Comparison of ENCODE assay signal across 21 mouse cellular contexts in the genomic region with DNA sequence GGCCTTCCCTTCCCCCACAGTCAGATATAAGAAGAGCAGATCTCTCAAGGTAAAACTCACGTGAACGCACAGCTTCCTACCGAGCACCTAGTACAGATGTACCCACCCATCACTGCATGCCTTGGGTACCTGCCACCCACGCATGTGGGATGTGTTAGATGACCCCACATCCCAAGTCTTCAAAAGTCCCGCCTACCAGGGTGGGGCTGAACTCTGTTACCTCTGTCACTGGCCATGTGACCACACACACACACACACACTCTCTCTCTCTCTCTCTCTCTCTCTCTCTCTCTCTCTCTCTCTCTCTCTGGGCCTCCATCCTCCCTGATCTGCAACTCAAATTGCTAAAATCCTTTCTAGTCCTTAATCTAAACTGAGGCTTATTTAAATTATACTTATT. TPM values are rescaled to one million over a fixed set of nuclear protein-coding genes. Genes with fewer than 3 reads are reported as not detected.
A peak's percentile ranks its signal among the peaks of the same experiment; 100 is the strongest.
DNase-seq lines count a peak whose midpoint lies in the region; ATAC-seq and TF ChIP-seq lines count a peak whose summit lies in the region.
"Had no signal": no experiment of that assay in that cellular context is flagged by ENCODE, and none has a peak within 500 bp of the region (broad histone marks: within the 10 kb centered on the region; RNA-seq: fewer than 3 reads in every experiment).

No protein-coding gene starts in this region.

- no peak for DNase-seq in kidney, postnatal 0 days (ENCODE audit: low spot score)
- no peak for DNase-seq in kidney, postnatal 25 days
- DNase-seq in 416B (ENCODE audit: low read depth): peak; percentile 25
- no peak for DNase-seq in T-cell, adult 2 months (ENCODE audit: low spot score)
- no peak for DNase-seq in kidney, postnatal 4 days
- DNase-seq in kidney, postnatal 10 days: no peak
- DNase-seq: cerebellum, adult 8-10 months; cerebellum, postnatal 25 days; layer of hippocampus, postnatal 36 days; left cerebral cortex, postnatal 4 days; lung, postnatal 14 days; midbrain, embryonic 14.5 days; right cerebral cortex, postnatal 4 days; thymus, adult 18-20 months; thymus, postnatal 36 days had no signal

- no peak for TF ChIP-seq POLR2A in myocyte (IDR thresholded peaks at IDR 0.05; ENCODE audit: insufficient read length, low read depth)

- TF ChIP-seq CTCF in kidney, postnatal 0 days (IDR thresholded peaks at IDR 0.05; ENCODE audit: low read depth): no peak

- H3K9me3 ChIP-seq in kidney, postnatal 0 days (replicated peaks; ENCODE audit: low read length): no peaks in the 10 kb centered on the region
- H3K9me3 ChIP-seq in intestine, embryonic 15.5 days: no peaks in the 10 kb centered on the region
- H3K9me3 ChIP-seq: forebrain, embryonic 13.5 days; heart, embryonic 13.5 days; hindbrain, embryonic 10.5 days had no signal

- no peaks in the 10 kb centered on the region for H3K27me3 ChIP-seq in kidney, postnatal 0 days (ENCODE audit: insufficient read depth, low read length)
- H3K27me3 ChIP-seq in intestine, embryonic 15.5 days (replicated peaks): no peaks in the 10 kb centered on the region
- no peaks in the 10 kb centered on the region for H3K27me3 ChIP-seq in myocyte (ENCODE audit: control insufficient read depth, insufficient read depth, insufficient read length)
- H3K27me3 ChIP-seq: forebrain, embryonic 13.5 days; heart, embryonic 13.5 days had no signal

- no peak overlapping the region for H3K27ac ChIP-seq in kidney, postnatal 0 days
- H3K27ac ChIP-seq in intestine, embryonic 15.5 days: 0 out of 2 replicates have a peak overlapping the region, but pooled peaks have one; percentile 1
- H3K27ac ChIP-seq: forebrain, embryonic 13.5 days; heart, embryonic 13.5 days; hindbrain, embryonic 10.5 days had no signal

- no peak overlapping the region for H3ac ChIP-seq in myocyte (ENCODE audit: control insufficient read depth, insufficient read length)

- H3K4me3 ChIP-seq in kidney, postnatal 0 days (replicated peaks; ENCODE audit: low read depth, low read length): no peak overlapping the region
- no peak overlapping the region for H3K4me3 ChIP-seq in intestine, embryonic 15.5 days (replicated peaks)
- no peak overlapping the region for H3K4me3 ChIP-seq in myocyte
- H3K4me3 ChIP-seq: forebrain, embryonic 13.5 days; heart, embryonic 13.5 days; hindbrain, embryonic 10.5 days had no signal

- peak; percentile 37 for ATAC-seq in kidney, postnatal 0 days (replicated peaks; ENCODE audit: low FRiP score, low read depth)
- peak; percentile 71 for ATAC-seq in intestine, embryonic 15.5 days
- ATAC-seq: forebrain, embryonic 13.5 days; hindbrain, embryonic 16.5 days had no signal

- 73% methylated on average over 5 of the region's 5 CpGs for WGBS in kidney, postnatal 0 days
- WGBS in intestine, embryonic 15.5 days: 59% methylated on average over 5 of the region's 5 CpGs

- H3K79me2 ChIP-seq in myocyte (ENCODE audit: control insufficient read depth, insufficient read depth): no peaks in the 10 kb centered on the region

- H3K9ac ChIP-seq in kidney, postnatal 0 days (ENCODE audit: low read depth, low read length): no peak overlapping the region
- H3K9ac ChIP-seq in intestine, embryonic 15.5 days: no peak overlapping the region
- H3K9ac ChIP-seq: forebrain, embryonic 13.5 days; heart, embryonic 13.5 days had no signal

- no peak overlapping the region for H3K4me2 ChIP-seq in kidney, postnatal 0 days (ENCODE audit: low read length)
- no peak overlapping the region for H3K4me2 ChIP-seq in intestine, embryonic 15.5 days (replicated peaks)
- no peak overlapping the region for H3K4me2 ChIP-seq in myocyte (ENCODE audit: low read depth)
- H3K4me2 ChIP-seq: forebrain, embryonic 13.5 days; heart, embryonic 13.5 days had no signal

- no peaks in the 10 kb centered on the region for H3K36me3 ChIP-seq in kidney, postnatal 0 days (ENCODE audit: insufficient read depth, low read length)
- H3K36me3 ChIP-seq in intestine, embryonic 15.5 days: no peaks in the 10 kb centered on the region
- H3K36me3 ChIP-seq in myocyte (ENCODE audit: control insufficient read depth, insufficient read depth): no peaks in the 10 kb centered on the region
- H3K36me3 ChIP-seq: heart, embryonic 13.5 days; hindbrain, embryonic 10.5 days had no signal

- H3K4me1 ChIP-seq in kidney, postnatal 0 days (replicated peaks; ENCODE audit: insufficient read depth, low read length): 0 out of 2 replicates have a peak, but pooled peaks cover 2% of the 10 kb centered on the region
- 0 out of 2 replicates have a peak, but pooled peaks cover 4% of the 10 kb centered on the region for H3K4me1 ChIP-seq in intestine, embryonic 15.5 days (replicated peaks)
- H3K4me1 ChIP-seq: forebrain, embryonic 13.5 days had no signal

TF ChIP-seq in myocyte, 11 proteins besides CTCF, POLR2A, EP300 and RAD21:
- TF ChIP-seq MAX (IDR thresholded peaks at IDR 0.05; ENCODE audit: low read depth) (no peak), USF1 (IDR thresholded peaks at IDR 0.05; ENCODE audit: low read depth) (peak; percentile 41)

RNA-seq across cellular contexts. Expression of gene Vegfa, which starts 27.7 kb away (rescaled TPM):
- 6.3 TPM in 2 replicates for polyA plus RNA-seq in kidney, postnatal 0 days (2015; fragmentation: Nextera tagmentation; extraction: Ambion mirVana)
- polyA plus RNA-seq in intestine, embryonic 15.5 days (2015; fragmentation: Nextera tagmentation; extraction: Ambion mirVana): 3.6 and 4.7 TPM in 2 replicates
- polyA plus RNA-seq in myocyte (2012; fragmentation: generic; extraction: Trizol): 177 TPM

Comparison
In these comparisons a context has a peak if more than half of its experiments do, and no peak if none do; other contexts are left out.
1. RNA of gene Vegfa, which starts 27.7 kb away (polyA plus RNA-seq): 177 TPM in myocyte (single experiment); 6.3 TPM in kidney, postnatal 0 days and 3.6 to 4.7 TPM in intestine, embryonic 15.5 days; every median in the first group is over 10 times any median in the second.